Mouse (Mus musculus): ENCODE data around the gene Gm17416.

Gm17416 gene

GRCm38 (mm10) chr2:152569038-152569437, at the start of gene Gm17416:
Gene Gm17416, plus strand, starts transcription at chr2:152569338.
- no peak for DNase-seq

- no peak for DNase-seq
Observed at GRCm38 (mm10) chr2:152539944-152540710, 29.0 kb upstream of the Gm17416 start, which contains the start of gene Defb29. Gene Defb29, minus strand, starts transcription at chr2:152540098.

- DNase-seq: no peak
Observed at GRCm38 (mm10) chr2:152541979-152542378, 27.2 kb upstream of the Gm17416 start.

GRCm38 (mm10) chr2:152542897-152543296, 26.2 kb upstream of the Gm17416 start:
- DNase-seq: no peak

- DNase-seq: no peak
Observed at GRCm38 (mm10) chr2:152543478-152543877, 25.7 kb upstream of the Gm17416 start.

- DNase-seq: peak; percentile 16
Observed at GRCm38 (mm10) chr2:152544691-152545090, 24.4 kb upstream of the Gm17416 start.

- no peak for DNase-seq
Observed at GRCm38 (mm10) chr2:152548124-152548523, 21.0 kb upstream of the Gm17416 start.

- DNase-seq: peak; percentile 25
Observed at GRCm38 (mm10) chr2:152553774-152554423, 15.2 kb upstream of the Gm17416 start.

- DNase-seq: no peak
Observed at GRCm38 (mm10) chr2:152556655-152557054, 12.5 kb upstream of the Gm17416 start.

GRCm38 (mm10) chr2:152569881-152570280, 743 bp downstream of the Gm17416 start:
- no peak for DNase-seq

- DNase-seq: no peak
Observed at GRCm38 (mm10) chr2:152570313-152570712, 1.2 kb downstream of the Gm17416 start.

- no peak for DNase-seq
Observed at GRCm38 (mm10) chr2:152572114-152572794, 3.1 kb downstream of the Gm17416 start, which contains the start of gene Defb21. Gene Defb21, plus strand, starts transcription at chr2:152572744.

- no peak for DNase-seq
Observed at GRCm38 (mm10) chr2:152573484-152573883, 4.3 kb downstream of the Gm17416 start.

- DNase-seq: no peak
Observed at GRCm38 (mm10) chr2:152580107-152580506, 11.0 kb downstream of the Gm17416 start, which contains the start of gene Defb19. Gene Defb19, minus strand, starts transcription at chr2:152580312.

- no peak for DNase-seq
Observed at GRCm38 (mm10) chr2:152580612-152581011, 11.5 kb downstream of the Gm17416 start.

GRCm38 (mm10) chr2:152586926-152587560, 17.9 kb downstream of the Gm17416 start:
- peak; percentile 2 for DNase-seq

- DNase-seq: no peak
Observed at GRCm38 (mm10) chr2:152588450-152588849, 19.3 kb downstream of the Gm17416 start.

- no peak for DNase-seq
Observed at GRCm38 (mm10) chr2:152589021-152589420, 19.9 kb downstream of the Gm17416 start.

- DNase-seq: no peak
Observed at GRCm38 (mm10) chr2:152599299-152599698, 30.2 kb downstream of the Gm17416 start, which contains the start of gene Defb45. Gene Defb45, minus strand, starts transcription at chr2:152599399.

- no peak for DNase-seq
Observed at GRCm38 (mm10) chr2:152600076-152600475, 30.9 kb downstream of the Gm17416 start.

GRCm38 (mm10) chr2:152601275-152601960, 32.3 kb downstream of the Gm17416 start:
- DNase-seq: no peak

- DNase-seq: peak; percentile 14
Observed at GRCm38 (mm10) chr2:152604057-152604456, 34.9 kb downstream of the Gm17416 start, which contains the start of gene Defb36. Gene Defb36, plus strand, starts transcription at chr2:152604327.

Measured in cerebellum, adult 9-10 months (tissue).